Mouse (Mus musculus): ENCODE data around the gene Senp8.
"Not testable (repeated sequence)": the region's sequence is repeated elsewhere in the genome, so short reads cannot be mapped to it uniquely, and the experiment has no call there.

Senp8 gene

DNA sequence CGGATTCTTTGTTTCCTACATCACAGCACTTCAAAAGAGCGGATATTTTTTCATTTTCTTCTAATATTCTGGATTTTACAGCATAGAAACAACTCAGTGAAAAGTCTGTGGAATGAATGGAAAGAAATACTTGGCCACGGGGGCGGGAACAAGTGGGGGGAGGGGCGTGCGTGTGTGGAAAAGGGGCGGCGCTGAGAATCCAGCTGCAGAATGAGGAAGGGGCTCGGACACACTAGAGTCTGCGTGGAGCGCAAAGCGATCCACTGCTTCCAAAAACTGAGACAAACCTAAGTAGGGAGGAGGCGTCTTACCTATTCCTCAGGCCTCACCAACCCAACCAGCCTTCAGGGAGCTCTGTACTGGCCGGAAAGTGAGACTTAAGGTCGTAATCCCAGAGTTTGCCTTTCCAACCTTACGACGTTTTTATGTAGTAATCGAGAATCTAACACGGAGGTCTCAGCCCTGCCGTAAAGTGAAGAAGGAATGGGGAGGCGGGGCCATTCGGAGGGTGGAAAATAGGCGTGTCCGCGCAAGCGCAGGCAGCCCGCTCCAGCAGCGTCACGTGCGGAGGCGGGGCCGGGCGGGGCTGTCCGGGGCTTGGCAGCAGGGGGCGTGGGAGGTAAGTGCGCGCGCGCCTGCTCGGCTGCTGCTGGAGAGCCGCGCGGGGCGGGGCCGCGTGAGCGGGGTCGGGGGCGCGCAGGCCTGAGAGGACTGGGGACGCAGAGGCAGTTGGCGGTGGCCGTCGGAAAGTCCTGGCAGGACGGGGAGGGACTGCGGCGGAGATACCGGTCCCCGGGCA is at the start of gene Senp8, which contains the start of gene Myo9a:
Gene Senp8, minus strand, starts transcription at position 444 of the 799 bp plus-strand sequence.
Gene Myo9a, plus strand, starts transcription at position 630 of the 799 bp plus-strand sequence.
- DNase-seq (ENCODE audit: extremely low read depth, low read depth, low spot score), result peak; percentile 93

DNA sequence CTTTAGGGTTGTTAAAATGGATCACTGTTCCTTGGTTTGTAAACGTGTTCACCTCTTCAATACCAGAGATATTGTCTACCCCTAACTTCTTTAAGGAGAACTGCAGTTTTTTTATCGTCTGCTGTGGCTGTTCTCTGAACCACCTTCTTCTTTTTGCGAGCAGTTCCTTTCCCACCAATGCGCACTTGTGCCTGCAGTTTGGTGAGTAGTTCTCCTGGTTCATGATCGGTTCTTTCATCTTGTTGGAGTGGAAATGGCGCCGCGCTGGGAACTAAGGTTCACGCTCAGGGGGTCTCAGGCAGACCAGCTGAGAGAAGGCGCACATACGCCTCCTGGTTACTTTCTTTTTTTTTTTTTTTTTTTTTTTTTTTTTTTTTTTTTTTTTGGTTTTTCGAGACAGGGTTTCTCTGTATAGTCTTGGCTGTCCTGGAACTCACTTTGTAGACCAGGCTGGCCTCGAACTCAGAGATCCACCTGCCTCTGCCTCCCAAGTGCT is 16.5 kb upstream of the Senp8 start:
- DNase-seq (ENCODE audit: extremely low read depth, low read depth, low spot score), result not testable (repeated sequence)

DNA sequence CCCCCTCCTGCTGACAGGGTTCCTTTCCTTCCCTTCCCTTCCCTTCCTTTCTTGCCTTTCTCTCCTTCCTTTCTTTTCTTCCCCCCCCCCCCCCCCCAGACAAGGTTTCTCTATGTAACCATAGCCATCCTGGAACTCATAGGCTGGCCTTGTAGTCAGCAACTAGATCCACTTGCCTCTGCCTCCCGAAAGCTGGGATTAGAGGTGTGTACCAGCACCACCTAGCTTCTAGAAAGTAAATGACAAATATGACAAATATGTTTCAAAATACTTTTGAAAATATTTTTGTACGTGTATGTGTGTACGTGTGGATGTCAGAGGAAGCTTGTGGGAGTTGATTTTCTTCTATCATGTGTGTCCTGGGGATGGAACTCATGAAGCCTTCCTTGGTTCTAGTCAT is 10.0 kb upstream of the Senp8 start:
- no peak for DNase-seq (ENCODE audit: extremely low read depth, low read depth, low spot score)

DNA sequence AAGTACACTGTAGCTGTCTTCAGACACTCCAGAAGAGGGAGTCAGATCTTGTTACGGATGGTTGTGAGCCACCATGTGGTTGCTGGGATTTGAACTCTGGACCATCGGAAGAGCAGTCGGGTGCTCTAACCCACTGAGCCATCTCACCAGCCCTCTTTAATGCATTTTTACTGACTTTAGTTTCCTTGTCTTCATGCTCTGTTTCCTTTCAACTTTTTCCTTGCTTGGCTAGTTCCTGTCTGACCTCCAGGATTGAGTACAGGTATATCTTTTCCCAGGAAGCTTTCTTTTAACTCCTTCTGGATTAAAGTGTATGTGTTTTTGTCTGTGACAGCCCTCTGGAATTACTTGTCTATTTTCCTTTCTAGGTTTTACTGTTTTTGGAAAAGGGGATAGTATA is 6.5 kb upstream of the Senp8 start:
- not testable (repeated sequence) for DNase-seq (ENCODE audit: extremely low read depth, low read depth, low spot score)

DNA sequence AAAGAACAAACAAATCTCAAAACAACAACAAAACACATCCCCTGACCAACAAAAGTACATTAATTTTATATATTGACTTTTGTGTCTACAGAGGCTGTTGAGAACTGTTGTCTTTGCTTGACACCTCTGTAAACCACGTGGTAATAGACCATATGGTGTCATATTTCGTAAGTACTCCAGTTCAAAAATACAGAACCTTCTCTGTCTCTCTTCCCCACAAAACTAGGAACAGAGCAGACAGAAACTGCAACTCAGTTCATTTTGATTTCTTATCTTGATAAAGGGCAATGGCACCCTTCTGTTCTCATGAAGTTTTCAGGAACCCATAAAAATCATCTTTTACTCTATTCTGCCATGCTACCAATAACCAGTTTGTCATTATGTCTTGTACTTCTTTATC is 4.7 kb upstream of the Senp8 start:
- no peak for DNase-seq (ENCODE audit: extremely low read depth, low read depth, low spot score)

DNA sequence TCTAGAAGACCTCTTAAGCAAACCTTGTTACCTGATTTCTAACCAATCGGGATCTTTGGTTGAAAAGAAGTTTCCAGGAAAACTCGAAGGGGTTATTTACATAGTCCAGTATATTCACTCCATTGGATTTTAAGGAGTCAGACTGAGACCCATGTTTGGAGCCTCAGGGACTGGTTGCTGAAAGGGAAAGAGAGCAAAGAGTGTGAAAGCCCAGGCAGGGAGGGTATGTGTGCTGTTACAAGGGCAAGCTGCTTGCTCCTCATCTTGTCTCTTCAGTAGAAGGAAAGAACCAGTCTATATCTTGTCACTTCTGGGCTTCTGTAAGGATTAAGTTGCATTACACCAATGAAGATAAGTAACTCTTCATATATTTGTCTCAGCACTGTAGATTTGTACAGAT is 1.5 kb upstream of the Senp8 start:
- no peak for DNase-seq (ENCODE audit: extremely low read depth, low read depth, low spot score)

DNA sequence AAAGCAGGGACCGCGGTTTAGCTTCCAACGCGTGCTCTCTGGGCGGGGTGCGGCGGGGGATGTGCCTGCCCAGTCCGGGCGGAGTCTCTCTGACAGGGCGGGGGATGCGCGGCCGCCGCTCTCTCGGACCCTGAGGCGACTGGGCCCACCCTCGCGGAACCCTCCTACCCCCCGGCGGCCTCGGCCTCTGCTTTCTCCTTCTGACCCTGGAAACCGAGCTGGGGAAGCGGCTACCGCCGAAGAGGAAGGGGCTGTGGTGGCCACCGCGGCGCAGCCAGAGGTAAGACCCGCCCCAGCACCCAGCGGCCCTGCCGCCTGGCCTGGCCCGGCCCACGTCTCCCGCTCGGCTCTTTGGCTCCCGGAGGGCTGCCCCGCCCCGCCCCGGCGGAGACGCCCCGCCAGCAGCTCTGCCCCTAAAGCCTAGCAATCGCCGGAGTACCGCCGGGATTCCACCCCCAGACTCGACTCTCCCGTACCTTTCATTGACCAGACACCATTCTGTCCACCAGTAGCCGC is 614 bp upstream of the Senp8 start:
- DNase-seq (ENCODE audit: extremely low read depth, low read depth, low spot score), result no peak

DNA sequence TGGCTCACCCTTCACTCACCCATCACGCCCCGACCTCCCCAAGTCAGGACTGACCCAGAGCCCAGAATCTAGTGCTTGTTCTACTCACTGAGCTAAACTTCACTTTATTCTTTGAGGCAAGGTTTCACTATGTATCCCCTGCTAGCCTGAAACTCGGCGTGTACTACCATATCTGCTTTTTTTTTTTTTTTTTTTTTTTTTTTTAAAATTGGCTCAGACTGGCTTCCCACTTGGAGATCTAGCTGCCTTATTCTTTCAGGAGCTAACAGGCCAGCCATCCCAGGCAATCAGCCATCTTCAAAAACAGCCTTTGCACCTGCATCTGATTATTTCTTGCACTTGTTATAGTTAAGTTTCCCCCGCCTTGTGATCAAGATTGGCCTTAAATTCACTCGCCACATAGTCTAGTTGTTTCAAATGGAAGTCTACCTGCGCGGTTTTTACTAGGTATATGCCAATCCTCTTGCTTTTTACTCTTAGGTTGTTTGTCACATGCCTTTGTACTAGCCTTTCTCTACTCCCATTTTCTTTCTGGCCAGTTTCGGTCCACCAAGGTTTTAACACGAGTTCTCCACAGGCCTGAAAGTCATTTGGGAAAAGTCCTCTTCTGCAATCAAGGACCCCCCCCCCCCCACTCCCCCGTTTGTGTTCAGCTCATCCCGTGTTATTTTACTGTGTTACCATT is 787 bp downstream of the Senp8 start:
- no peak for DNase-seq (ENCODE audit: extremely low read depth, low read depth, low spot score)

DNA sequence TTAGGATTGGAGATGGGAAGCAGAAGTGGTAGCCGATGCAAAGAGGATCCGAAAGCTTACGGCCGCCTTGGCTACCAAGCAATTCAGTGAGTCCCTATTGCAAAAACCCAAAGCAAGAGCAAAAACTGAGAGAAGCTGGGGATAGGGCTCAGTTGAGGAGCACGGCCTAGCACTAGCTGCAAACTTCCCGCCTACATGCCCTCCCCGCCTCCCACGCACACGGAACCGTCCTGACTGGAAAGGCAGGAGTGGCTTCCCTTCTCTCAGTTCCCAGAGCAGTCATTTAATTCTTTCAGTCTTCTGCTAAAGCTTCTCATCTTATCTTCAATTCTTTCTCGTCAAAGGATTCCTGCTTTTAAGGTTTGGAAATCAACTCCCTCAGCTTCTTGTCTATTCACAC is 1.5 kb downstream of the Senp8 start:
- no peak for DNase-seq (ENCODE audit: extremely low read depth, low read depth, low spot score)

DNA sequence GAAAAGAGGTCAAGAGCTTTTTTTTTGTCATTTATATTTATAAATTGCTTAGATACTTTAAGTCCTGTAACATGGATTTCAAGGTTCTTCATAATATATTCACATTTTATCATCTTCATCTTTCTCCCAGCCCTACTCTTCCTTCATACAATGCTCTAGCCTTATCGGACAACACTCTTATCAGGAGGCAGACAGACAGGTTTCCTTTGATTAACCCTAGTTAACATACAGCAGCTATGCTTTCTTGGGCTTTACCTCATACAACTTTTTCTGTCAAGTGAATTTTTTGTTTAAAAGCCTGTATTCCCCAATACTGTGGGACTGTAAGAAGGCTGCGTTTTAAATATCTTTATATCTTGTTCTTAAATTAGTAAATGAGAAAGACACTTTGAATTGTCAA is 2.1 kb downstream of the Senp8 start:
- no peak for DNase-seq (ENCODE audit: extremely low read depth, low read depth, low spot score)

DNA sequence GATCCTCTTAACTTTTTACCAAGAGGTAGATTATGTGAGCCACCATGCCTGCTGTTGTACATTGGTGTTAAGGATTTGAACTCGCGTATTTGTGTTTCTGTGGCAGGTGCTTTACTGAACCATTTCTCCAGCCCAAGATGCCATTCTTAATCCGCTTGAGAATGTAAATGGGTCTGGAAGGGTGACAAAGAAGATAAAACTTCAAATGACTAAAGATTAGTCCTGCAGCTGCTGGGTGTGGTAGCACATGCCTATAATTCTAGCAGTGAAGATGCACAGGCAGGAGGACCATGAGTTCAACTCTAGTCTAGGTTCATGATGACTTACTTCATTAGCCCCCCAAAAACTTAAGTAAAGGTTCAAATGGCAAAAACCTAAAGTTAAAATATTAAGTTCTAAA is 6.6 kb downstream of the Senp8 start:
- no peak for DNase-seq (ENCODE audit: extremely low read depth, low read depth, low spot score)

DNA sequence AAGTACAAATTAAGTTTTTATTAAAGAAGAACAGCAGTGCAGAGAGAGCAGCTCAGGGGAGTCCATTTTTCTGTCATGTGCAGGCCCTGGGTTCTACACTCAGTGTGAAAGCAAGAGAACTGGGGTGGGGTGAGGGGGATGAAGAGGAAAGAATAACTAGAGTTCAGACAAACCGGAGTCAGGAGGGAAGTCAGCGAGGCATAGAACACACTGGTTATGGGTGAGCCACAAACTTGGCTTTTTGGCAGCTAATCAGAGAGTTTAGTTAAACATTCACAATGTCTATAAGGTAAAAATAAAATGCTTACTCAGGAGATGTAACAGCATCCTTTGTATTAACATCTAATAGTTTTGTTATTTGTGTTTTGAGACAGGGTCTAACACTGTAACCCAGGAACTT is 9.9 kb downstream of the Senp8 start:
- no peak for DNase-seq (ENCODE audit: extremely low read depth, low read depth, low spot score)

DNA sequence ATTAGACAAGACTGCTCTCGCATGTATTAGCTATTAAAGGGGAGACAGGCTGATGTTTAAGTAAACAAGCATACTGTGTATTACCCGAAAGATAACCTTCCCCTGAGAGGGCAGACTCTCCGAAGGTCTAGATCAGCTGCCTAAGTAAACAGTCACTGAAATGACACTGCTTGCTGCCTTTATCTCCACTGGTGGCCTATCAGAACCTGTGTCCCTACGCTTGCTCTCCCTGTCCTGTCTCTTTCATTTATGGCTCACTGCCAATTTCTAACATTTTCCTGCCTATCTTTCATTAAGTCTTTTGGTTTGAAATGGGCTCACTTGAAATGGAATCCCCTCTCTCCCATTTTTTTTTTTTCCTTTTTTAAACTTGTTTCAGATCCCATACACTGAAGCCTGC is 15.1 kb downstream of the Senp8 start:
- no peak for DNase-seq (ENCODE audit: extremely low read depth, low read depth, low spot score)

DNA sequence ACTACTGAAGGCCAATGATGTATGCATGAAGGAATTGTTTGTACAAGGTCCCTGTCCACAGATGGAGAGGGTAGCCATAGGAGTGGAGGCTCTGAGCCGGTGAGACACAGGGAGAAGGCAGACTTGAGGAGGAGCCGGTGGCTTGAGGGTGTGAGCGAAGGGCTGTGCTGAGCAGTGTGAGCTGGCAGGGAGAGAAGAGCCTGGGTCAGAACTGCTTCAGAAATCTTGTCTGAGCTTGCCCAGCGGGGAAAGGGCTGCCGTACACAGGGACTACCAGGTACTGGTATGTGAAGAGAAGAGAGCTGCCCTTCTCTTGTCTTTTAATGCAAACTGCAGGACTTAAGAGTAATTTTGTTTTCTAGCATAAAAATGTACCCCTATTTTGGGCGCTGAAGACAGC is 17.4 kb downstream of the Senp8 start:
- DNase-seq (ENCODE audit: extremely low read depth, low read depth, low spot score), result no peak

DNA sequence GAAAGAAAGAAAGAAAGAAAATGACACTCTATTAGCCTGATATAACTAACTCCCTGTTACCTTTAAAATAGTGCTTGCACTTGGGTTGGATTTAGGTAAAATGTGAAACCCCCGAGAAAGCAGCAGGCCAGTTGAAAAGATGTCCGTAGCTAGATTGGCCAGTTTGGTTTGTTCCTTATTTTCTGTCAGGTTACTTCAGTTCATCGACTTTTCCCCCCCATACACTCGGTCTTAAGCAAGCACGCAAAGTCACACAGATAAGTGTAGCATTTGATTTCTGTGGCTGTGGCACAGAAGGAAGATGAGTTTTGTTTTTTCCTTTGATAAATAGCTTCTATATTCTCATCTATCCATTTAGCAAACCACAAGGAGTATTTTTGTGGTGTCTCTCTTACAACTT is 19.4 kb downstream of the Senp8 start:
- DNase-seq (ENCODE audit: extremely low read depth, low read depth, low spot score), result no peak

DNA sequence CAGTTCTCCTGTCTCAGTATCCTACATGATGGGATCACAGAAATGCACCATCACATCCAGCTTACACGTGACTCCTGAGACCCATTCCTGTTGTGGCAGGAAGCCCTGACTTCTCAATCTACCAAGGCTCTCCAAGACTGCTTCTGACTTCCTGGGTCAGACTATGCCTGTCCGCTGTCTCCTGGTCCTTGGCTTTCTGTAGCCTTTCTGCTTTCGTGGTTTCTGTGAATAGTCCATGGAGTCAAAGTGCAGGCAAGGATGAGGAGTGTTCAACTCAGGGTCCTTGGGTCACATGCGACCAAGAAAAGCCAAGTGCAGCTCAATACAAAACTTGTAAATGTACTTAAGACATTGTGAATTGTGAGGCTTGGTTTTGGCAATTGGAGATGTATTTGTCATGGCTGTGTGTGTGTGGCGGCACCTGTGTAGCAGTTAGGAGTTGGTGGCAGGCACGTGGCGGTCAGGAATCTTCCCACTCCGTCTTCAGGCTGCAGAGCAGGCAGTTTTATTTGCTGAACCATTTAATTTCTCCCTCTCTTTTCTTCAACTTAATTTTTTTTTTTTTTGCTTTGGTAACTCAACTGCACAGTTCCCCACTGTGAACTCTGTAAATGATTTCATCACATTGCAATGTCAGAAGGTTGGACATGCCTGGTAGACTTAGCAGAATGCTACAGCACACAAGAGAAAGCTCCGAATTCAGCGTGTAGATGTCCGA is 22.8 kb downstream of the Senp8 start:
- DNase-seq (ENCODE audit: extremely low read depth, low read depth, low spot score), result no peak

DNA sequence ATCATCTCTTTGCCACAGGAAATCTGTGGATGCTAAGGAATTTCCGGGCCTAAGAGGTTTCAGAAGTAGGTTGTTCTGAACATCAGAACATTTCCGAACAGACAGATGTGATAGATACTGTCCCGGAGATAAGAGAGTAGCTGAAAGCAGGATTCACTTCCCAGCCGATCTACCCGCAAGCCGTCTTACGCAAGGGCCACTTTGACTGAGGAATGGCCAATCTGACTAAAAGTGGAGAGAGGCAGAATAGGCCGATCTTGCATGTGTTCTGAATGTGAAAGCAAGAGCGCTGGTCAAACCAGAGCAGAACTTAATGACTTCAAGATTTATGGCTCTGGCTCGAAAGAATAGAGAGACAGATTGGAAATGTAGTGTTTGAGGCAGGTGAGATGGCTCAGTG is 25.0 kb downstream of the Senp8 start:
- DNase-seq (ENCODE audit: extremely low read depth, low read depth, low spot score), result no peak

DNA sequence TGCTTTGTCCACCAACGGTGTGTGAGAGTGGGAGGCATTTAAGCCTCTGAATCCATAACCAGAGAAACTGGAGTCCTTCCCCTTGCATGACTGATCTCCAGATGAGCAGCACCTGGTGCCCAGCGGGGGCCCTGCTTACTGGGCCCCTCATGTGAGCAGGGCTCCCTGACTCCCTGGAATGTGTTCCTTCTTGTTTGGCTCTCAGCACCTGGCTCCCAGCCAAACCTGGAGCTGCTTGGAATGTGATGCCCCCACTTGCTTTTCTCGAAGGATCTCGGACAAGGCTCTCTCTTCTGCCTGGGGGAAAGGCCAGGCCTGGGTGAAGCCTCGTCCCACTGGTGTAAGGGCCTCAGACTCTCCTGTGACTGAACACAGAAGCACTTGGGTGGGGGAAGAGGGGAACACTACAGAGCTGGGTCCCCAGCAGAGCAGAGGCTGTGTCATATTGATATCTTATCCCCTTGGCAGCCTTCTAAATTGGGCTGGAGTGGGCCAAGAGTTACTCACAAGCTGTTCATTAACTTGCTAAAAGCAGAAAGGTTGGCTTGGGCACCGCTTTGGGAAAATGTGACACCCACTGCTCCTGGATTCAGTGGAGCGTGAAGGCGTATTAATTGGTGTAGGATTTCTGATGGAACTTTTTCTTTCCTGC is 26.6 kb downstream of the Senp8 start:
- DNase-seq (ENCODE audit: extremely low read depth, low read depth, low spot score), result no peak

DNA sequence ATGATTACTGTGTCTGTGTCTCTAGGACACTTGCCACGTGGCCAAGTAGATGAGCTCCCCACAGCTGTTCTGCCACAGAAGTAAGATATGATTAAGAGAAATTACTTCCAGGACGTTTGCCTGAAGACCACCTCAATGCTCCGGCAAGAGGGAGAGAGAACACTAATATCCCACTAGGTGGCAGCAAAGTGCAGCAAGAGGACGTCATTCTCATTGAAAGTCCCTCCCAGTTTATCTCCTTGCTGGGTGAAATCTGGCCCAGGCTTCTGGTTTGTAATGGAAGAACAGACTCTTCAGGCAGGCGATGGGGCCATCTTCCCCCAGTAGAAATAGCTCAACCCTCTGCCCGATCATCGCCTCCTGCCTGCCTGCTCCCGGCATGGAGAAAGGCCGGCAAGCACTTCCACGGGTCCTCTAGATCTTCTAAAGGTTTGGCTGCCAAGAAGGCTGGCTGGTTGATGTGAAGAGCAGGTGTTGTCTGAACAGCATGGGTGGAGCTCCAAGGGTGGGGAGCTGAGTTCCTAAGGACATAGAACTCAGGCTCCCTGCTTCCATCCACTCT is 27.3 kb downstream of the Senp8 start:
- DNase-seq (ENCODE audit: extremely low read depth, low read depth, low spot score), result no peak

DNA sequence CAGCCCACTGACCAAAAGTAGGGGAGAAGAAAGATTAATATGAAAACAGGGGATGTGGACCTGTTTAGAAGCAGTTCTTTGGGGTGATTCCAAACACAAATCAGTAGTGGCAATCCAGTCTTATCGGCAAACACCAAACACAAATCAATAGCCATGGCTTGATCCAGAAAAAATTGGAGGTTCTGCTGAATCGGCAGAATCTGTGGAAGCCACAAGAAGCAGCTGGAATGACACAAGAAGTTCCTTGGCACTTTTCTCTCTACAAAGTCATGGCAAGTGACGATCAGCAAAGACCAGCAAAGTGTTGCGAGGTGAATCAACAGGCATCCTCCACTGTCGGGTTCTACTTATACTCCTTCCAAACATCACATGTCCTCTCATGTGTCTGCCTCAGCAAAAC is 29.4 kb downstream of the Senp8 start:
- no peak for DNase-seq (ENCODE audit: extremely low read depth, low read depth, low spot score)

DNA sequence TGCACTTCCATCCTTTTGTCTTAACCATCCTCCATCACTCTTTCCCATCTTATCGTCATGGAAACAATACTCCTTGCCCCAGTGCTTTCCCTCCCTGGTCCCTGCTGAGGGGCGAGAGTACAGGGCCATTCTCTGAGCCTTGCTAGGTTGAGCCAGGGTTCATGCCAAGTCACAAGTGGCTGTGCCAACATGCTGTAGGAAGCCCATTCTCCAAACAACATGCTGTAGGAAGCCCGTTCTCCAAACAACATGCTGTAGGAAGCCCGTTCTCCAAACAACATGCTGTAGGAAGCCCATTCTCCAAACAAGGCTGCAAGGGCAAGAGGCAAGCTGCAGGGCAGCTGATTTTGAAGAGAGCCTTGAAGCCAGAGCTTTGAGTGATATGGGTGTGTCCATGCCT is 32.3 kb downstream of the Senp8 start:
- DNase-seq (ENCODE audit: extremely low read depth, low read depth, low spot score), result no peak

Data from fat pad, adult 2 months (tissue).